Mouse (Mus musculus) spleen, adult 2 months (tissue): ENCODE measurements at regions not wholly inside any gene's neighbourhood (a gene's known extent, or its start where the extent isn't known, plus 50 kb on each side); places are given as distances from the start of the nearest gene placed in this dataset.

Experiments
- CTCF ChIP-seq: fragments of 200-500 bp; IDR thresholded peaks from 2 replicates; pipeline ENCODE4 v1.5.1; 2011; ENCODE audit warnings: mild to moderate bottlenecking, inconsistent platforms; ENCODE audit not compliant: insufficient read depth, insufficient read length, insufficient replicate concordance; ENCODE audit errors: extremely low read depth
- POLR2A ChIP-seq: fragments of 200-500 bp; IDR thresholded peaks from 2 replicates; pipeline ENCODE4 v1.6.1; 2011; ENCODE audit warnings: low read depth, low read length, inconsistent platforms

DNA sequence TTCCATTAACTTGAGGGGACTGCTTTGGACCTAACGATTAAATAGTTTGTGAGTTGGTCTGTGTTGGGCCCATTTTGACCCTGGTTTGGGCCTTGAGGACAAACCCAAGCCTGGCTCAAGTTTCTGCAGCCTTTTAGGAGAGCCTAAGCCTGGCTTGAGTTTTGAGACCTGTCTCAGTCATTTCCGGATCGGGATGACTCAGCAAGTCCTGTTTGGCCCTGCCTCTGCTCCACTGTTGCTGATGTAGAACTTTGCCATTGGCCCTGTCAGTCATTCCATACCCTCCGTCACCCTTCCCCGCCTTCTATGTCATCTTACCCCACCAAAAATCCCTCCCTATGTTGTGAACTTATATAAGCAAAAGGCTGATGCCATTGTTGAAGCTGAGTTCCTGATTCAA, 67.4 kb upstream of the Trim24 start:
- TF ChIP-seq CTCF, result no peak
- no peak for TF ChIP-seq POLR2A
